Mouse (Mus musculus): Measurements from ENCODE around the gene Akr1cl.

DNA sequence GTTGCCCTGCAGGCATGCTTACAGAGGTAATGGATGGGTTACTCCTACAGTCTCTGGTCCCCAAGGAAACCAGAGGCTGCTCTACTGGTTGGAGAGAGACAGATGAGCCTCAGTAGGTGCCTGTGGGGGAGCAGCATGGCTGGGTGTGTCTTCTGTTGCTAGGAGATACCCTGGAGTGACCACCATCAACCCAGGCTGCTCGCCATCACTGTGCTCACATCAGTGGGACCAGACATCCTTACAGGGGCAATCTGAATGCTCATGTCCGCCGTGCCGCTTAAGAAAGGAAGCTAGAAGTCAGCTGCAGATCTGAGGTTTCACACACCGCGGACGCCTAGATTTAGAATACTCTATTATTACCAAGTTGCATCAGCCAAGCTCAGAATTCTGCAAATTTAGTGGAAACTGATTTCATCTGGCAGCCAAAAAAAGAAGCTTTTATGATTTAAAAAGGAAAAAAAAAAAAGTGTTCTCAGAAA is 54.2 kb downstream of the Akr1cl start:
- TF ChIP-seq POLR2A (IDR thresholded peaks at IDR 0.05; ENCODE audit: borderline replicate concordance, extremely low read depth, insufficient read depth, insufficient read length, poor library complexity, severe bottlenecking) (no peak), CTCF (IDR thresholded peaks at IDR 0.05; ENCODE audit: borderline replicate concordance, extremely low read depth, insufficient read depth, insufficient read length) (no peak)

Measured in brain, embryonic 14.5 days (tissue).